Mouse (Mus musculus) kidney, adult 2 months (tissue): Measurements from ENCODE around the gene Aak1.

Experiments used
- CTCF ChIP-seq: fragments of 200-500 bp; conservative IDR thresholded peaks from 2 replicates; pipeline ENCODE4 v1.5.1; 2011; ENCODE audit warnings: low read depth, mild to moderate bottlenecking, control low read depth, low read length, moderate library complexity, mixed read lengths; ENCODE audit not compliant: insufficient read depth, insufficient read length
- POLR2A ChIP-seq: fragments of 200-500 bp; IDR thresholded peaks from one replicate; pipeline ENCODE4 v1.6.1; 2011; ENCODE audit warnings: low read depth, low read length, control low read depth

GRCm38 (mm10) chr6:87021791-87022190 is 172.5 kb downstream of the Aak1 start:
- TF ChIP-seq CTCF (no peak), POLR2A (no peak)
